Mouse (Mus musculus): ENCODE data around the gene Csnka2ip. TPM values are rescaled to one million over a fixed set of nuclear protein-coding genes. Genes with fewer than 3 reads are reported as not detected.

The Csnka2ip gene
- not detected for total RNA-seq (2021)

- intact Hi-C loops (cut with DNase I), result no loop called here
- DNase-seq, result no peak
Measured at GRCm38 (mm10) chr16:64602308-64602707, at the start of gene Csnka2ip. TSS of gene Csnka2ip (minus strand) at chr16:64602408.

DNA sequence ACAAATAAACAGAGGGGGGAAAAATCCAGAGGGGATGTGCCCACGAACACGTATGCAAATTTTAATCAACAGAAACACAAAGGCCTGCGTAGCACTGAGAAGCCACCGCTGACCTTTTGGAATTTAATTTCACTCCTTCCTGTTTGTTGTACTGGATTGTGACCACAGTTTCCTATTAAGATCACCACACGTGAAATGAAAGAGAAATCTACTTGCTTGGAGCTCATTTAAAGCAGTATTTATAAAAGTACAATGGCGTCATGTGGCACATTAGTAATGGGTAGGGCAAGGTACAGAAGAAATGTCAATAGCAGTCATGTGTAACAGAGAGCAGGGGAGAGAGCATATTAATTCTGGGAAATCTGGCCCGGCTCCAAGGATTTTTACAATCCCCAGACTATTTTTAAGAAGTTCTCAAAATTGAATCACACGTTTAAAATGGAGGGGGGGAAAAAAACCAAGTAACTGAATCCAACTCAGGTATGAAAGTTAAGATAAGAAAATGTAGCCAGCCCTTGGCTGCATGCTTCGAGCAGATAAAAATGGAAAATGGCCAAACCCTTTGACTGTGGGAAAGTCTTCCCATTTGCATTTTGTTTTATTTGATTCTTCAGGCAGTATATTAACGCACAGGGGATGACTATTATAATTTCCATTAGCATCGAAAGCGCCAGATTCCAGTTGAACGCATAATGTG lies 47.5 kb upstream of the Csnka2ip start:
- intact Hi-C loops (cut with DNase I), result no loop called here
- no peak for DNase-seq

DNA sequence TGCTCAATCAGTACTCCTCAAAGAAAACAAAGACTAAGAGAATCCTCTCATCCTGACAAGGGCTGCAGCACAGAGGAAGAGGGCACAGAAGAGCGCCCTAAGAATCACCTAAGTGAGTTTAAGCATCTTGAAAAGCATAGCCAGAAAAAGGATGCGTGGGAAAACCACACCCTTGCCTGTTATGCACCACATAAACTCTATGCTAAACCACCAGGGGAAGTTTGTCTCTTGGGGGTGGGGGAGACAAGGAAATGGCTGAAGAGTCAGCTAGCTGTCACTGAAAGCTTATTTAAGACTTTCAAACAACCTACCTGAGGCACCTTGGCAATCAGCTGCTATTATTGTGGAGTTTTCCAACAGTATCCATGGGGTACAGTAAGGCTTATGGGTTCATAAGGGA lies 45.6 kb upstream of the Csnka2ip start:
- intact Hi-C loops (cut with DNase I), result no loop called here
- DNase-seq, result no peak

- DNase-seq, result no peak
- intact Hi-C loops (cut with DNase I), result no loop called here
Measured at GRCm38 (mm10) chr16:64635110-64635509, 32.9 kb upstream of the Csnka2ip start.

GRCm38 (mm10) chr16:64620116-64620515 lies 17.9 kb upstream of the Csnka2ip start:
- no peak for DNase-seq
- intact Hi-C loops (cut with DNase I), result no loop called here

GRCm38 (mm10) chr16:64614648-64615047 lies 12.4 kb upstream of the Csnka2ip start:
- DNase-seq, result no peak
- intact Hi-C loops (cut with DNase I), result no loop called here

GRCm38 (mm10) chr16:64607793-64608192 lies 5.6 kb upstream of the Csnka2ip start:
- no peak for DNase-seq
- intact Hi-C loops (cut with DNase I), result no loop called here

- DNase-seq, result no peak
- intact Hi-C loops (cut with DNase I), result no loop called here
Measured at GRCm38 (mm10) chr16:64586825-64587224, 15.4 kb downstream of the Csnka2ip start.

- DNase-seq, result no peak
- intact Hi-C loops (cut with DNase I), result no loop called here
Measured at GRCm38 (mm10) chr16:64586262-64586619, 16.0 kb downstream of the Csnka2ip start.

- intact Hi-C loops (cut with DNase I), result no loop called here
- DNase-seq, result no peak
Measured at GRCm38 (mm10) chr16:64585599-64586261, 16.5 kb downstream of the Csnka2ip start.

DNA sequence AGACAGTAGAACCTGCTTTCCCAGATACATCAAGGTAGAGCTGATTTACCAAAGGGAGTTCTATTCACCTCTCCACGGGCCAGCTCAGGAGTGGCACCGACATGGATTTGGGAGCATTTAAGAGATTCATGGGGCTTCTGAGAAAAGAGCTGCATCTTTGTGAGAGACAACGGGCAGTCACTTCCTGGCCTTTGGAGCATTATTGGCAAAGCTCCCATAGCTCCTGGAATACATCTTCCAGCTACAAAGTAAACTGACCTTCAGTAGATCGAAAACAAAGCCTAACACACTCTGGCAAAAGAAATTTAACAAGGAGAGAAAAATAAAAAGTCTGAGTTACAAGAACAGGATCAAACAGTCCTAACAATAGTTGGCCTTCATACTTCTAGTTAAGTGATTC lies 17.6 kb downstream of the Csnka2ip start:
- DNase-seq, result no peak
- intact Hi-C loops (cut with DNase I), result no loop called here

DNA sequence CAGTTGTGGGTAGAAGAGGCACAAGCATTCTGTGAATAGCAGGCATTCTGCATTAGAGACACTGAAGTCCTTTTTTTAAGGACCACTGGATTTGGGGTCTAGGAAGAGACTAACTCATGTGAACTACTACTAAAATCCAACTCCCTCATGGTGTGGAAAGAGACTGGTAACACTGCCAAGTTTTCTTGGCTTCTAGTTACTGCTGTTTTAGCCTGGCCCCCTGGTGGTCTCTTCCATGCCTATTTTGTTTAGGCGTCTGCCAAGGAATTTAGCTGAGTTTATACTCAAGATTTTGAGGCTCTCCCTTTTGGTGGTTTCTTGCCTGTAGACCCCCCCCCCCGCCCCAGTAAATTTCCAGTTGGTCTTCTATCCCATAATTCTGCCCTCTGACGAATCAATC lies 18.8 kb downstream of the Csnka2ip start:
- DNase-seq, result peak; percentile 8 to 26
- intact Hi-C loops (cut with DNase I), result no loop called here

DNA sequence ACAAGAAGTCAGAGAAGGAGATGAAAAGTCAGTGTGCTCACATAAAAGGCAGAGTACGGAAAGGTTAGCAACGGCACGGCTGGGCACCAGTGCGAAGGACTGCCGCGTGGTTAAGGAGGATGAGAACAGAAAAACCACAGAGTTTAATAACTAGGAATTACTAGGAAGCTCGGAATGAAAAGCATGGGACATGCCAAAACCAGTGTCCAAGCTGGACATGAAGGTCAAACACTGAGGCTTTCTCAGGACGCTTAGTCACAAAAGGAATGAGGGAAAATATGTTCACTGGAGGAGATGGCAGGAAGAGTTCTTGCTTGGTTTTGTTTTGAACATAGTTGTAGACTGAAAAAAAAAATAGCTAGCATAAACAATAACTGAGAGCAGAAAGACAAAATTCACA lies 32.7 kb downstream of the Csnka2ip start:
- intact Hi-C loops (cut with DNase I), result no loop called here
- DNase-seq, result no peak

GRCm38 (mm10) chr16:64563081-64563480 lies 39.1 kb downstream of the Csnka2ip start:
- intact Hi-C loops (cut with DNase I), result no loop called here

DNA sequence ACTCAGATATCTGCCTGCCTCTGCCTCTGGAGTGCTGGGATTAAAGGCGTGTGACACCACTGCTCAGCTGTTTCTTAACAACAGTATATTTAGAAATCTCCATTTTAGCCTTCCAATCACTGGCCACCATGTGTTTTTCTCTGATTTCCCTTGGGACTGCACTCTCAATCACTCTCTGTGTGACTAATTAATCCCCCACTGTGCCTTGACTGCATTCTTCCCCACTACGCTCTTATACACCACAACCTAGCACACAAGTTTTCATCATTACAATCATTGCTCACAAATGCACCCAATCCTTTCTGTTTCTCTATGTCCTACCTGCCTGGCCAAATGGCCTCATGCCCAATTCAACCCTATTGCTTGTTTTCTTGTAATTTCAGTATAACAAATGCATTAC lies 43.7 kb downstream of the Csnka2ip start:
- intact Hi-C loops (cut with DNase I), result no loop called here
- no peak for DNase-seq

More at GRCm38 (mm10) chr16:64563081-64563480, 39.1 kb downstream of the Csnka2ip start:
- no peak for DNase-seq

DNA sequence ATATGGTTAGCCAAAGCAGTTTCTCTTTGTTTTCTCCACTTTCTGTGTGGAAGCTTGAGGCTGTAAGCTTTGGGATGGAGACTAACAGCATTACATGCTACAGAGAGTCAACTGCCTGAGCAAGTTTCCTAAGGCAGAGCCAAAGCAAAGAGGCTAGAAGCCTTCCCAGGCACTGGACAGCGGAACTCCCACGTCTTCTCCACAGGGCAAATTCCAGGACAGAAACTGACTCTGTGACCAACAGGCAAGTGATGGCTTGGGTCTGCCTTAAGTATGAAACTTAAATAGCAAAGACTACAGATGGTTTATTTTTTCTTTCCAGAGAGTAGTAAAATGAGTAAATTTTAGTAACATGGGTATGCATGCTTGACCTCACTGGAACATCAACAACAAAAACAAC lies 75.3 kb downstream of the Csnka2ip start:
- intact Hi-C loops (cut with DNase I), result no loop called here

DNA sequence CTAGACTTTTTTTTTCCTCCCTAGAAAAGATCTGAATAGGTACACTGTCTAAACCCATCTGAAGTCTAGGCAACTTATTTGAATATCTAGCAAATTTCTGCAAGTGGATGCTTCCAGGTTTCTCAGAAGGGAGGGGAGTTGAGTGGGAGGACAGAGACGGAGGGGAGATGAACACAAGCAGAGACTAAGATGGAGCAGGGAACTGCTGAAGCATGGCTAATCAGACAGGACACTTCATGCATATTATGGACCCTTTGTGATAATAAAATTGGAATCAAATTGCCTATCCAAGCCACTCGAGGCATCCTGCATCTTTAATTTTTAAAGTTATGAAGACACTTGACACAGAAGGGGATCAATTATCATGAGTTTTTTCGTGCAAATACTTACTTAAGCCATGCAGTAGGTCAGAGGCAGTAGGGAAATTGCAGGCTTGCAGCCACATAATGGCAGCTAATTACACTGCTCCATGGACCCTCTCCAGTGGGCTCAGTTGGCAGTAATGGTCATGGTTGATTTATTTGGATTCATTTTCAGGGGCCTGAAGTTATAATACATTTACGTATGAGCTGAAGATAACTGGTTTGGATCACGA lies 78.1 kb downstream of the Csnka2ip start:
- intact Hi-C loops (cut with DNase I), result no loop called here
- DNase-seq, result no peak

More for the DNA sequence above, 75.3 kb downstream of the Csnka2ip start:
- DNase-seq, result no peak

GRCm38 (mm10) chr16:64513423-64513822 lies 88.8 kb downstream of the Csnka2ip start:
- DNase-seq, result no peak
- intact Hi-C loops (cut with DNase I), result no loop called here

All from heart, postnatal 10 days (tissue).